Mouse (Mus musculus) lung, postnatal 0 days (tissue): ENCODE measurements around the gene Clock. TPM values are rescaled to one million over a fixed set of nuclear protein-coding genes. Genes with fewer than 3 reads are reported as not detected.

Experiments
- ATAC-seq: fragments of 200-750 bp; cut with Nextera tagmentation; 2 replicates; pipeline ENCODE4 v1.8.0; 2017; ENCODE audit warnings: moderate library complexity
- DNase-seq: peaks from one replicate; pipeline ENCODE4 v3.0.0-alpha.2; 2016; ENCODE audit warnings: low spot score
- H3K27ac ChIP-seq: fragments of 300-500 bp; sonication (generic); 2 replicates; pipeline ENCODE4 v1.5.1; 2014; ENCODE audit warnings: antibody characterized with exemption, mild to moderate bottlenecking, low read length, mixed read lengths
- H3K27me3 ChIP-seq: fragments of 300-500 bp; sonication (generic); replicated peaks from 2 replicates; pipeline ENCODE4 v1.6.1; 2014; ENCODE audit warnings: low read length, mixed read lengths; ENCODE audit not compliant: insufficient read depth
- H3K36me3 ChIP-seq: fragments of 300-500 bp; sonication (generic); 2 replicates; pipeline ENCODE4 v1.6.1; 2014; ENCODE audit warnings: low read length, mixed read lengths; ENCODE audit not compliant: insufficient read depth
- H3K4me1 ChIP-seq: fragments of 300-500 bp; sonication (generic); 2 replicates; pipeline ENCODE4 v1.6.1; 2014; ENCODE audit warnings: antibody characterized with exemption, low read depth, low read length, mixed read lengths; ENCODE audit not compliant: insufficient read depth
- H3K4me2 ChIP-seq: fragments of 300-500 bp; sonication (generic); replicated peaks from 2 replicates; pipeline ENCODE4 v1.6.1; 2014; ENCODE audit warnings: low read depth, mild to moderate bottlenecking, low read length, moderate library complexity, mixed read lengths
- H3K4me3 ChIP-seq: fragments of 300-500 bp; sonication (generic); 2 replicates; pipeline ENCODE4 v1.5.1; 2014; ENCODE audit warnings: low read depth, low read length
- H3K9ac ChIP-seq: fragments of 300-500 bp; sonication (generic); replicated peaks from 2 replicates; pipeline ENCODE4 v1.6.1; 2014; ENCODE audit warnings: low read depth, mild to moderate bottlenecking
- H3K9me3 ChIP-seq: fragments of 300-500 bp; sonication (generic); 2 replicates; pipeline ENCODE4 v1.6.1; 2016; ENCODE audit warnings: low read length, mixed read lengths
- CTCF ChIP-seq: IDR thresholded peaks from 2 replicates; pipeline ENCODE4 v1.5.1; 2016; ENCODE audit warnings: antibody characterized with exemption, mild to moderate bottlenecking
- EP300 ChIP-seq: IDR thresholded peaks from 2 replicates; pipeline ENCODE4 v1.6.1; 2016; ENCODE audit warnings: antibody characterized with exemption, mild to moderate bottlenecking, control low read depth
- WGBS: fragments of 180-500 bp; shearing (Covaris S2); extraction: QIAGEN DNeasy Blood & Tissue Kit; methylation state at CpG from one replicate; pipeline ENCODE4 v1.1.7; 2014; 5-methylcytosine and 5-hydroxymethylcytosine counted together
- polyA plus RNA-seq: library from polyadenylated mRNA; unstranded; fragments of >200 nt; fragmentation: Nextera tagmentation; extraction: Ambion mirVana; gene quantifications from 2 replicates; pipeline ENCODE4 v1.2.1, GENCODE M21; 2015

Clock gene
- polyA plus RNA-seq, 1 experiment from 2014 or later: 11.5 TPM

DNA sequence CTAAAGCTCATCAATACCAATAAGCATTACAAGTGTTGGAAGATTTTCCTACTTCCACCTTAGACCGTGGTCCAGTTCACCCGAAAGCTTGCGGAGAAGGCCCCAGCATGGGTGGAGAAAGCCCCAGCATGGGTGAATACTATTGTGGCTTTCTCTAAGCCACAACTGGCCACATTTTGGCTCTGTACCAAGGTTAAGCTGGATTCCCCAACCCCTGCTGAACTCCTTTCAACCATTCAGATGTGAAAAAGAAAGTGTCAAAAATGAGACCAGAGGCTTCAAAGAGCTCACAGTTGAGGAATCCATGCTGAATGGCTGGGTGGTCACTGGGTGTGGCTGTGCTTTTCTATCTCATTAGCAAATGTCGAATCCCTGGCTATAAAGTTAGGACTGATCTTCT lies 29.2 kb upstream of the Clock start:
- Histone ChIP-seq H3K27me3 (no peaks in the 10 kb centered on the region), H3K4me2 (no peak overlapping the region), H3K9me3 (no peaks in the 10 kb centered on the region), H3K27ac (no peak overlapping the region), H3K9ac (no peak overlapping the region), H3K4me3 (no peak overlapping the region), H3K4me1 (no peaks in the 10 kb centered on the region), H3K36me3 (no peaks in the 10 kb centered on the region)
- TF ChIP-seq CTCF (no peak), EP300 (no peak)
- DNase-seq (no peak), ATAC-seq (no peak)
- WGBS: 83% methylated on average over 4 of the region's 4 CpGs

DNA sequence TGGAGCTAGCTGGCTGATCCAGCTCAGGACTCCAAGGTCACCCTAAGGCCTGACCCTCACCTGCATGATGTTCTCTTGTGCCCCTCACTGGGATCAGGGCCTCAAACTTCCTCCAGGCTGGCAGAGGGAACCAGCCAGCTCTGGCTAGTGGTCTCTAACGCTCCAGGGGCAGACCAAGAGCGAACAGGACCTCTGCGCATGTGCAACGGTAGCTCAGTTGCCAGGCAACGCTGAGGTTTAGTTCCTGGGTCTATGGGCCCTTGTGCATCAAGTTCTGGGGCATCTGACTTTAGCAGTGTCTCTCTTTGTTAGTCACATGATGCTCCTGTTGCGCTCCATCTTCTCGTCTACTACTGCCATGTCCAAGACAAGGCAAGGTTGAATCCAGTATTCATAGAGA lies 26.4 kb upstream of the Clock start, which contains the start of gene Pdcl2:
TSS of gene Pdcl2 (minus strand) at position 204 of the 400 bp plus-strand sequence.
- no peak within 1 kb of the TSS for H3K4me2 ChIP-seq
- H3K4me1 ChIP-seq: no peaks in the 10 kb centered on the region
- no peak for DNase-seq
- WGBS: 90% methylated on average over 7 of the region's 7 CpGs
- no peaks in the 10 kb centered on the region for H3K36me3 ChIP-seq
- H3K27me3 ChIP-seq: no peaks in the 10 kb centered on the region
- H3K4me3 ChIP-seq: no peak within 1 kb of the TSS
- no peaks in the 10 kb centered on the region for H3K9me3 ChIP-seq
- TF ChIP-seq CTCF (no peak), EP300 (no peak)
- H3K9ac ChIP-seq: no peak within 1 kb of the TSS
- H3K27ac ChIP-seq: no peak within 1 kb of the TSS
- no peak for ATAC-seq

DNA sequence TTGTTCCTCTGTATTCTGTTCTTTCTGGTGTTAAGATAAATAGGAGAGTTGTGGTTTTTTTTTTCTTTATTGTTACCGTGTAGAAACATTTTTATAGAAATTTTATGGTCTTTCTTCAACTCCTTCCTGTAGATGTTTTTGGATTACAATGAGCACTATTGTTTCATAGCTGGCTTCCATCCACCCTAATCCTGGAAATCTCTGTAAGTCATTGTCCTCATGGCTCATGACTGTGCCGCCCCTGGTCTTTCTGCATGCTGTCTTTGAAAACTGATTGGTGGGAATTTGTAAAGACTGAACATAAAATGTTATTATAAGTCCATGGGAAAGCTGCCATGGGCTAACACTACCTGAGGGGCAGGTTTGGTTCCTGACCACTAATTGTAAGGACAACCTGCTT lies 22.7 kb upstream of the Clock start:
- Histone ChIP-seq H3K9me3 (no peaks in the 10 kb centered on the region), H3K36me3 (no peaks in the 10 kb centered on the region), H3K4me2 (no peak overlapping the region), H3K4me1 (no peaks in the 10 kb centered on the region), H3K9ac (no peak overlapping the region), H3K4me3 (no peak overlapping the region), H3K27me3 (no peaks in the 10 kb centered on the region), H3K27ac (no peak overlapping the region)
- DNase-seq: no peak
- 42% methylated on average over 2 of the region's 2 CpGs for WGBS
- no peak for ATAC-seq
- TF ChIP-seq CTCF (no peak), EP300 (no peak)

DNA sequence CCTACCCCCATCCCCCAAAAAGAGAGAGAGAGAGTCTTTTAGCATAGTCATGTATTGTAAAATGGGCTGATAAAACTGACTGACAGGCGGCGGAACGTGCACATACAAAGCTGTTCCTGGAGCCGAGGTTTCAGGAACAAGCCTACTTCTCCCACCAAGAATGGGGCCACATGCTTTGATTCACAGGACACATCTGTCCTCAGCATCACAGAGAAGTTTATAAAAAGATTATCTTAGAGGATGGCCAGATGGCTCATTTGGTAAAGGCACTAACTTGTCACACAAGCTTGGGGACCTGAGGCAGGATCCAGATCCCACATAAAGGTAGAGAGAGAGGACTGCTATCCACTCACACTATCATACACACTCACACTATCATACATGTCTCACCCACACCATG lies 20.5 kb upstream of the Clock start:
- no peaks in the 10 kb centered on the region; the same call in 1 of the 2 replicates for H3K4me1 ChIP-seq
- no peak overlapping the region for H3K4me2 ChIP-seq
- no peak overlapping the region for H3K4me3 ChIP-seq
- no peak for DNase-seq
- no peak overlapping the region for H3K9ac ChIP-seq
- TF ChIP-seq CTCF (no peak), EP300 (no peak)
- H3K27me3 ChIP-seq: no peaks in the 10 kb centered on the region
- no peaks in the 10 kb centered on the region for H3K9me3 ChIP-seq
- no peak overlapping the region for H3K27ac ChIP-seq
- ATAC-seq: no peak
- H3K36me3 ChIP-seq: no peaks in the 10 kb centered on the region
- 82% methylated on average over 4 of the region's 4 CpGs for WGBS

DNA sequence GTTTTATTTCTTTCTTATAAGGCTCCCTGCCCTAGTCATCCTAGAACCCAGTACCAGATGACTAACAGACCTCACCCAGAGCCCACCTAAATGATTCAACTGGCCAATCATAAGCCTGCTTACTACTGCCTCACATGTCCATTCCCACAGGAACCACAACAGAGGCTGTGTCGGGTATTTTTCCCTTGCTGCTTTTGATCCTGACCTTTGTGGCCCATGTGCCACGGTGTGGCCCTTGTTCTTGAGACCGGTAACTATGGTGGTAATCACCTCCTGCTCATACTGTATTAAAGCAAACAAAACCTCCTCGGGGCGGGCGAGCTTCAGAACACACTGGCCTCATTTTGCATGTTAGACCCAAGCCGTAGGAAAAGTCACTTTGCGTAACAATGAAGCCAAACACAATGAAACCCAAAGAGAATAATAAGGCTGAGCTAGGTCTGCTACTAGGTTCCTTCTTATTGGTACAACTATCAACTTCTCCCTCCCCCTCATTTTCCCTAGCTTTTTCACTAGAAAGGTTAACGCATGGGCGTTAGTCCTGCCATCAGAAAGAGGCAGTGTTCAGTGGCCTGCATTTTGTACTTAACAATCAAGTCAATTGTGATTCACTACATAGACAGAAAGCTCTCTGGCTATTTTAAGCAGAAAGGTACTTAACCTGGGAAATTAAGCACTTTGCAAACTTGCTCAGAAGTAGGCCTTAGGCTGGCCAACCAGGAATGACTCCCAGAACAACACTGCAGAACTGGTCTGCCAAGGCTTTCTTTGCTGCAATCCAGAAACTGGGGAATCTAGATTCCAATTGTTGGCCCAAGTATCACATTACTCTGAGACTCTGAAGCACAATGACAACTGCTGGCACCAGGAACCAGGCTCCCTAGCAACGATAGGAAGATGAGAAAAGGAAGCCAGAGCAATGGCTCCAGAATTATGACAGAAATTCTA lies 16.9 kb upstream of the Clock start:
- Histone ChIP-seq H3K9ac (no peak overlapping the region), H3K4me1 (no peaks in the 10 kb centered on the region; the same call in 1 of the 2 replicates), H3K27ac (peak overlapping the region; percentile 20; the same call in 1 of the 2 replicates), H3K4me2 (no peak overlapping the region), H3K27me3 (no peaks in the 10 kb centered on the region), H3K9me3 (no peaks in the 10 kb centered on the region), H3K36me3 (no peaks in the 10 kb centered on the region), H3K4me3 (no peak overlapping the region)
- no peak for TF ChIP-seq CTCF
- TF ChIP-seq EP300: peak; percentile 37; the same call in 1 of the 2 replicates
- DNase-seq (peak; percentile 84), ATAC-seq (peak; percentile 90)
- 44% methylated on average over 11 of the region's 11 CpGs for WGBS

DNA sequence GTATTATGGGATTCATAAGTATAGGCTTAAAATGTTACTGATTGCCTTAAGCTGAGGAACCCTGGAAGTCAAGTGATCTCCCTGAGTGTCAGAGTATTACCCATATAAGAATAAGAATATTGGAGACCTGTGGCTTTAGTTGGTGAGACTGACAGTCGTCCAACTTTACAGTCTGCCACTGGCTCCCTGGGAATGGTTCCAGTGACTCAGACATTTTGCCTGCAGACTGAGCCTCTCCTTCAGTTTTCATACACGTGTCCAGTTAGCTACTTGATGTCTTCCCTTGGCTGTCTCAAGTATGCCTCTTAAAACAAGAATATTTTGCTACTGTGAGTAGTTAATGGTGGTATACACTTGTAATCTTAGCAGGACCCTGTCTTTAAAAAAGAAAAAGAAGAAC lies 3.6 kb upstream of the Clock start:
- no peak overlapping the region for H3K4me3 ChIP-seq
- H3K9ac ChIP-seq: no peak overlapping the region
- no peaks in the 10 kb centered on the region for H3K27me3 ChIP-seq
- no peaks in the 10 kb centered on the region for H3K9me3 ChIP-seq
- H3K4me2 ChIP-seq: no peak overlapping the region
- H3K36me3 ChIP-seq: no peaks in the 10 kb centered on the region
- DNase-seq: no peak
- H3K4me1 ChIP-seq: no peaks in the 10 kb centered on the region
- no peak for ATAC-seq
- TF ChIP-seq EP300 (no peak), CTCF (no peak)
- H3K27ac ChIP-seq: no peak overlapping the region
- 43% methylated on average over 2 of the region's 2 CpGs for WGBS
